Mouse (Mus musculus) forelimb bud, embryonic 11.5 days (tissue): ENCODE measurements around the gene Secisbp2l.

Experiments used
- DNase-seq: peaks from one replicate; pipeline ENCODE4 v3.0.0-alpha.2; 2012; ENCODE audit warnings: low read depth, low spot score

Gene Secisbp2l

DNA sequence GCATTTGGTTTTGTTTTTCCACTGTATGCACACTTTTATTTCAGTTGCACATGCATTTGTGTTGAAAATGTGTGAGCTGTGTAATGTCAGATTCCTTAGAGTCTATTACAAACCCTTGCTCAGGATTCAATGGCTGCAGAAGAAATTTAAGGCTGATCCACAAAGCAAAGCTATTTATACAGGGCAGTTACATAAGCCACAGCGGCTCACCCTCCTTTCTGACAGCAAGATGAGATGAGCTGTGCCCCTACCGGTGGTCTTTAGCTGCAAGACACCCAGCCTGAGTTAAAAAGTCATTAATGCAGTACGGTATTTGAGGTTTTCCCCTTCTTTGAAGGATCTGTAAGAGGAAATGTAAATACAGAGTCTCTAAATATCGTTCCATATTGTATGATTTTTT lies 1.2 kb upstream of the Secisbp2l start:
- DNase-seq, result no peak

DNA sequence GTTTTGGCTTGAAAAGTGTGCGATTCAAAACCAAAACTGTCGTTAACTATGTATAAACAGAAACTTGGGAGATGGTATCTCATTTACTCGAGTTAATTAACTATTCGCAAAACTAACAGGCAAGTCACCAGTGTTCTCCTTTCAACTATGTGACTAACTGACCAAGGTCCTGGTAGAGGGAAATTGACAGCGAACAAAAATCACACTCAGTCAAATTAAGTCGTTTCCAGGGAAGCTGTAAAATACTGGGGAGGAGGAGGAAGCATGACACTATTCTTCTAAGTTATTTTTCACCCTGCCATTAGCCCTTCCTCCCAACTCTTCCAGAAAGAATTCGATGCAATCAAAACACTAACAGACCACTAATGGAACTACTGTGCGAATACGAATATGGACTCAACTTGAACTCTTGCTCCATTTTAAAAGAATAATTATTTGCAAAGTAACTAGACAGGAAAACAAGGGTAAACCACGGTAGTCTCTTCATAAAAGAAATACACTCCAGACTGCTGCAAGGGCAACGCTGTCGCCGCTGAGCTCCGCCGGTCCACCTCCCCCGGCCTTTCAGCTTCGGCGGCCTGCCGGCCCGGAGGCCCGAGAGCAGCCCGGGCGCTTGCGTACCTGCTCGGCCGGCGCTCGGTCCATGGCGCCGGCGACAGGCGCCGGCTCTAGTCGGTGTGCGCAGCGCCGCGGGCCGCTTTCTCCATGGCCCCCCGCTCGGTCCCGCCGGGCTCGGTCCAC lies 522 bp downstream of the Secisbp2l start:
- DNase-seq, result no peak

DNA sequence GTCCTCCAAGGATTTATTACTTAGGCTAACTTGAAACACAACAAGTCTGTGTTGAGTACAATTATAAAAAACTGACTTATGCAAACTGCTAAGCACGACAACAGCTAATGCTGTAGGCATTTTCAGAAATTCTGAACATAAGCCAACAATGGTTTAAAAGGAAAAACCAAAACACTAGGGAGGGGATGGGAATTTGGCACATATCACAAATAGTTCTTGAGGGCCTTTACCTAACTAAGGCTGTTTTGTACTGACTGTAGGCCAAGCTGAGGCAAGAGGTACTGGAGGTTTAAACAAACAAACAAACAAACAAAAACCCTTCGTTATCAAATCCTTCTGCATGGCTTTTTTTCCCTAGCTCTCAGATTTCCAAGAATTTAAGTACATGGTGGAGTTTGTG lies 1.7 kb downstream of the Secisbp2l start:
- no peak for DNase-seq

DNA sequence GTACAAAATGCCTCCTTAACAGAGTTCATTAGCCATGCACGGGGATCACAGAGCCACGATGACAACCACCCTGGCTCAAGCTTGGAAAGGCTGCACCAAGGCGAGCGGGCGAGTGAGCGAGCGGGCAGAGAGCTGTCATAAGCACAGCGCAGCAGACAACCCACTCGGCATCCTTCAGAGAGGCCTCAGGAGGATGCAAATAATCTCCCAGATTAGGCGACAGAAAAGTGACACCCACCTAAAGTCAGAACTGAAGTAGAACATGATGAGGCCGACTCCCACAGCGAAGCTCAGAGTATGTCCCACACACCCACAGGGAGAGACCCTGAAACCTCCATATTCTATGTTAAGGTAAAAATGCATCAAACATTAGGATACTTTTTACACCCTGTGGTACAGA lies 4.3 kb downstream of the Secisbp2l start:
- DNase-seq, result no peak

DNA sequence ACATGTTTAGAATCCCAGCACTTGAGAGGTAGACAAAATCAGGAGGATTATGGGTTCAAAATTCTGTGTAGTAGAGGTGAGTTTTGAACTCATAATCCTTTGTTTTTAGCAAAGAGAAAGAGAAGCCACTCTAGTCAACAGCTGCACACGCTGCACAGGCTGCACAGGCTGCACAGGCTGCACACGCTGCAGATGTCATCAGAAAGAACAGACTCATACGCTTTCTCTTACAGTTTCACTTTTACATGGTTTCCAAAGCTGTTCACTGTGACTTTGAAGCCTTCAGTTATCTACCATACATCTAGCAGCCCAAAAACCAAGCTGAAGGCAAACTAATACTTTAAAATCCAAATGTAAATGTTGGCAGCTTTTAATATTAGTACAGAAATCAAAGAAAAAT lies 5.7 kb downstream of the Secisbp2l start:
- no peak for DNase-seq

DNA sequence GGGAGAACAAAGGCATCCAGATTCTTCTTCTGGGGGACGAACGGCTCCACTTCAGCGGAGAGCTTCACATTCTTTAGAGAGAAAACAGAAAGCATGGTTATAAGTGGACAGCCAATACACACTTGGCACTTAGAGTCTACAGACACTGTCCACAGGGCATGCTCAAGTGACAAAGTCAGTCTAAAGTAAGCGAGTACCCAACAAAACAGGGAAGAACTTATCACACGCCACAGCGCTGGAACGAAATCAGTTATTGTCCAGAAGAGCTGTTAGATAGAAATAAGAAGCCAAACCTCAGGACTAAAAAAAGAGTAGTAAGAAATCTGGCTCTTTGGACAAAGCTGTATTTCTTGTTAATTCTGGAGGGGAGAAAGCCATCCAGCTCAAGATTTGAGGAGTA lies 7.0 kb downstream of the Secisbp2l start:
- DNase-seq, result no peak

DNA sequence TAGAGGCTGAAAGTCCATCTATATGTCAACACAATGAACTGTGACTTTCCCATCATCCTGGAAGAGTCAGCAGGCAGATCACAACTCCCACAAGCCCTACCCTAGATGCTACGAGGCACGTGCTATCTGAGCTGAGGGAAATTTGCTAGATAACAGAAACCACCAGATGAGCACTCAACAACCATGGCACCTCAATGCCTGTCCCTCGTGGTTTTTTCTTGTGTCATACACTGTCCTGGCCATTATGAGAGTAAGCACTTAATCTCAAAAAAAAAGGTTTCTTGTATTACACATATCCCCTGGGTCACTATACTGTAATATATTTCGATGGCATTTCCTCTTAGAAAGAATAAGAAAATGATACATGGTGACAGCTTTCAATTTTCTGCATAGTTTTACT lies 7.8 kb downstream of the Secisbp2l start:
- no peak for DNase-seq

DNA sequence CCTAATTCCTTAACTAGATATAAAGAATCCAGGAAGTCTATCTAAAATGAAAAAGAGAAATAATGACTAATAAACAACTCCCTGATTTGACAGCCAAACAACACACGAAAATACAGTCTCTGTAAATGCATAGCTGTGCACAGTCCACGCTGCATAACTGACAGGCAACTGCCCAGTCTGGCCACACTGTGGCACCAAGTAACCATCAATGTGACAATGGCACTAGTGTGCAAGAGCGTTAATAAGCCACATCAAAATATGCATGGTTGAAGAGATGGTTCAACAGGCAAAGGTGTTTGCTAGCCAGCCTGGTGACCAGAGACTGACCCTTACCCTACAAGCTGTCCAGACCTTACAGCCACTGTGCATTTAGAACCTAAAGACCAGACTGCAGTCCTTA lies 17.6 kb downstream of the Secisbp2l start:
- DNase-seq, result no peak

DNA sequence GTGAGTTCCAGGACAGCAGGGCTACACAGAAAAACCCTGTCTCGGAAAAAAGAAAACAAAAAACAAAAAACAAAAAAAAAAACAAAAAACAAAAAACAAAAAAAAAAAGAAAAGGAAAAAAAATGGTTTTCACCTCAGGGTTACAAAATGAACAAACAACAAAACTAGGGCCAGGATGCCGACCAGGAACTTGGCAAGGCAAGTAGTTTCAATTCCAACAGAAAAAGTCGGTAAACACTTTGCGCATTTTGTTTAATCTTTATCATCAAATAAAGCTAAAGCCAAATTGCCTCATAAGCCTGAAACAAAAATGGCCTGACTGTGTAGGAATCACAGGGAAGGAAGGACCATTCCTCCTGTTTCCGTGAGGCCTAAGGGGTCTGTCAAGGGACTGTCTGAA lies 18.1 kb downstream of the Secisbp2l start:
- DNase-seq, result no peak

DNA sequence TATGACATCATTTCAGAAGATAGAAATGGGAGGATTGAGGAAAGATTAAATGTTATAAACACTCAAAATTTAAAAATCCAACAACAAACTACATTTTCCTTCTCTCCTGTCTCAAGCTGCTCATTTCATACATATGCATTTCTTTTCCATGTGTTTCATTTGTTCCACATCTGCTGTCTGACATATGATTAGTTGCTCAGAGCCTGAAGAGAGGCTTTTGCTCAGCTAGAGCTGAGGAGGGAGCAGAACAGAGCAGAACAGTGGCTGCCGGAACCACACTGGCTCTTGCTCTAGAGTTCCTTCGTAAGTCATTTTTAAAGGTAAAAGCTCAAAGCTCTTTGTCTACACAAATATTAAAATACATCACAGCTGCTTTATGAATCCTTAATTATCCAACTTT lies 33.3 kb downstream of the Secisbp2l start:
- no peak for DNase-seq

DNA sequence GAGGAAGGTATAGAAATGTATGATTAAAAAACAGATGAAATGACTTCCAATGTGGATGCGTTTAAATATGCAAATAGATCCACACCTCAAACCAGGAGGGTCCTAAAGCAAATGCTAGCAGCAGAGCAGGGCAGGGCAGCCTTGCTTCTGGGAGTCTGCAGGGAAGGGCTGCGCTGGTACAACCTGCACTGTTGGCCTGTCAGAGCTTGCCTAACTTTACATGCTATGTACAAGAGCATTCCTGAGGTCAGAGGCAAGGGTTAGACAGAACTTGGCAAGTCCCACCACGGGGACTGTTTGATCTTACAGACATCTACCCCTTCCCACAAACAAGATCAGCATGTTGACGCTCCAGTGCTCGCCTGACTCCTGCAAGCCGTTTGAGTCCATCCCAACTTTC lies 43.3 kb downstream of the Secisbp2l start:
- DNase-seq, result no peak

DNA sequence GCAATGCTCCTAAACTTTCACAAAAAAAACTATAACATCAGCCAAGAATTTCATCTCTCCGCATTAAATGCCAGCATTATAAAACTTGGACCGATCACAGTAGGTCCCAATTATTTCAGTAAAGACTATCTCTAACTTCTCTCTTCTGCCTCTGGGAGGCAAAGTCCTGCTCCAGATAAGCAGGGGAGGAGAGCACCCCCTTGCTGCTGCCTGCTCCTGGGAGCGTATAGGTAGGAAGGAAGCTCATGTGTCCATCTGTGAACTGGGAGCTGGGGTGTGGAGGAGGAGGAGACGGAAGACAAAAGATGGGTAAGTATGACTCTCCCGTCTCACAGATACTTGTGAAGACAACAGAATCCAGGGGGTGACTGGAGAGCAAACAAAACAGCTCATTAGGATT lies 44.0 kb downstream of the Secisbp2l start:
- no peak for DNase-seq

DNA sequence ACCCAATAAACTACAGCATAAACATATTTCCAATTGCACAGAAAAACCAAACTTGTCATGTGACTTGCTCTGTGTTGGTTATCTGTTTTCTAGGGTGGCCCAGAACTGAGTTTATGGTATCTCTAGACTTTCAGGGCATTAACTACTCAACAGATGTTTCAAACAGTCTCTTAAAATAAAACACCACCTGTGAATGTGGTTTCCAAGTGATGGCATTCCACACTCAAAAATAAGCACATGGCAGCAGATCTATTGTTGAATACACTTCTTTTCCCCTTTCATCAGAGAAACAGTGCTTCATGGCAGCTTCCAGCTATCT lies 46.7 kb downstream of the Secisbp2l start:
- DNase-seq, result no peak

DNA sequence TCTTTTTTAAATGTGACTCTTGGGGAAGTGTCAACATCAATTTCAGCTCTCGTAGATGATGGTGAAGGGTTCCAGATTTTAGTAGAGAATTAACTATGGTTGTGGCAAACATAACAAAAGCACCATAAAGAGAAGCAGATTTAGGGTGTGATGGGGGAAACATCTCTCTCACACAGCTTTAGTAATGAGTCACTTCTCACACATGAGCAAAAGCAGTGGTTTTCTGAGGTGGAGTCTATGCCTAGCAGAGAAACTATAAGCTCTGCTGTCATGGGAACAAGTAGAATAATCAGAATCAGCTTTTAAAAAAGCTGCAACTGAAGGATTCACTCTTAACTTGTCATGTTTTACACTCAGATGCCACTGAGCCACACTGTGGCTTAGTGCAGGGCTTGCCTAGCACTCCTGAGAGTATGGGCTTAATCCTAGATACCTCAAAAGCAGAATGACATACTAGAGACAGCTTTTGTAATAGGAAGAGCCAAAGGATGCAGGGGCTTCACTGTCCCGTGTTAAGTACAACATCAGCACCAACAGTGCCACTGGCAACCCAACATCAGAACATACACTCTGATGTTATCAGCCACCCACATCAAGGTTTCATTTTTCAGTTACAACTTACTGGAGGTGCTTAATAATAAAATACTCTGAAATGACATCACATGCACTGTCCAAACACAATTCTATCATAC lies 47.2 kb downstream of the Secisbp2l start:
- no peak for DNase-seq

DNA sequence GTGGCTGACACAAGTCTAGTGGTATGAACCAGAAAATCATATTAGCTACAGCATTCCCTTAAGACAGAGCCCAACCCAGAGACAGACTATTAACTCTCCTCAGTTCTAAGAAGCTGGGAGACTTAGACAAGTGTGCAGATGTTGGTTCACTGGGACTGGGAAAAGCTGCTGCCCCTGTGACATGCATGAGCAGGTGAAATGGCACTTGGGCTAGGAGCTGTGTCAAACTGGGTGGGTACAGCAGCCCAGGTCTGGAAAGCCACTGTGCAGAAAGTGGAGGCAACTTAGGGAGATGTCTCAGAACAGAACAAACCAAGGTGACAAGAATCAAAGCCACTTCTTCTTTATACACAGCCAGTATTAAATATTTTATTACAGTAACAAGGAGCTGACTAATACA lies 47.9 kb downstream of the Secisbp2l start:
- no peak for DNase-seq

DNA sequence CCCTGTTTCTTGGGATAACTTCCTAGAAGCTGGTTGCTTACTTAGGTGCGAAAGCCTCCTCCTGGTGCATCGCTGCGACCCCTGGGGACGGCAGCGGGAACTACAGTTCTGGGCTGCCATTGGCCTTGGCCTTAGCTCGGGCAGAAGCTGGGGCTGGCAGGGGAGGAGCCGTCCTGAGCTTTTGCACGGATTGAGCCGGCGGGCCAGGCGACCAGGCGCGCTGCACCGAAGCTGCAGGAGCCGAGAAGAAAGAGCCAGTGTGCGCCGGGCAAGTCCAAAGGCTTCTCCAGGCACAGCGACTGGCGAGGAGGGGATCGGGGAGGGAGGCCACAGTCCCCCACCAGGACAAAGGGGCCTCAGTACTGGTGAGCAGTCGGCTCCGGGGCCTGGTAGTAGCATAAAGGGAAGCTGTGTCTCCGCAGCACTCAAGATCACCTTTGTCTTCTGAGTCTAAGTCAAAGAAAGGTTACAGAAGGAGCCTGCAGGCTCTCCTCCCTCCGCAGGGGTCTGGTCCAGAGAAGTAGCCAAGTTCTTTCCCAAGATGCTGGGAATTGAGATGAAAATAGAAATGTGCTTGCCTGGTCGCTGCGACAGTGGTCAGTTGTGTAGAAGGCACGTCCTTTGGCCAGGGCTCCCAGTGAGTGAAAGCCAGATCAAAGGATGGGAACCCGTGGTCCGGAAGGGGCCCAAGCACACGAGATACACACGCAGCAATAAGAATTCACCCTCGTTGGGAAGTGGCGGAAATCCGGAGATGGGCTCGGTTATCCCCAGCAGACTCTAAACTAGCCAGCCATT lies 50.7 kb downstream of the Secisbp2l start:
- peak; percentile 96 for DNase-seq

DNA sequence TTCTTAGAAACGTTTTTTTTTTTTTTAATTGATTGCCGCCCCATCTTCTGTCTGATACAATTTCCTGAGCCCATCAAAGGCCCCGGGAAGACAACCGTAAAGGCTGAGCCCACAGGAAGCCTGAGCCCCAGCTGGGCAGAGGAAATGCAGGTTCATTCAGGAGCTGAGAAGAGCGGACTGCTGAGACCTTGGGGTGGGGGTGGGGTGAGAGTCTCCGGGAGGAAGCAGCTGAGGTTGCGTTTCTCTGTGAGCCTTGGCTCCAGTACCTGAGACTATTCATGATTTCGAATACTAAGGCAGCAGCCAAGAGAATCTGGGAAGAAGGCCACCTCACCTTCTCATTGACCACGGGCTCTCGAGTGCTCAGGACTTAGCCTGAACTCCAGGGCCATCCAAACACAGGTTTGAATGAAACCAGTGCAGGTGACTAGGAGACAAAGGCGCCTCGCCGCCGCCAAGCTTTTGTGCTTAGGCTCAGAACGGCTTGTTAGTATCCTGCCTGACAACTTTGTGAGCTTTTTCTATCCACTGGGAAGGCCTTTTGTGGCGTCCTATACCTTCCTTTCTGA lies 58.0 kb downstream of the Secisbp2l start:
- DNase-seq, result no peak

DNA sequence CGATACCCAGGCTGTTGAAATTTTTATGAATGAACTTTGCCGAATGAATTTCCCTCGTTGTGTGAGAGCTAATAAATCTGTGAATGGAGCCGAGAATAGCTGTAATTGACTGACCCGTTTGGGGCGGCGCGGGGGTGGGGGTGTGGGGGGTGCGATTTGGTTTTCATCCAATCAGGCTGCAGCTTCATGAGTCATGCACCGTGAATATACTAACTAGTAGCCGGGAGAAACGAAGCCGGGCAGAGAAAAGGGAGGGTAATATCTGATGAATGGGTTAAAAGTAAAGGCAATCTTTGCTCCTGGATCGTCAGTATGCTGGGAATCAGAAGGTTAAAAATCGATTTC lies 58.6 kb downstream of the Secisbp2l start, which contains the start of gene Shc4:
Gene Shc4, minus strand, starts transcription at position 63 of the 345 bp plus-strand sequence.
- DNase-seq, result peak; percentile 40

DNA sequence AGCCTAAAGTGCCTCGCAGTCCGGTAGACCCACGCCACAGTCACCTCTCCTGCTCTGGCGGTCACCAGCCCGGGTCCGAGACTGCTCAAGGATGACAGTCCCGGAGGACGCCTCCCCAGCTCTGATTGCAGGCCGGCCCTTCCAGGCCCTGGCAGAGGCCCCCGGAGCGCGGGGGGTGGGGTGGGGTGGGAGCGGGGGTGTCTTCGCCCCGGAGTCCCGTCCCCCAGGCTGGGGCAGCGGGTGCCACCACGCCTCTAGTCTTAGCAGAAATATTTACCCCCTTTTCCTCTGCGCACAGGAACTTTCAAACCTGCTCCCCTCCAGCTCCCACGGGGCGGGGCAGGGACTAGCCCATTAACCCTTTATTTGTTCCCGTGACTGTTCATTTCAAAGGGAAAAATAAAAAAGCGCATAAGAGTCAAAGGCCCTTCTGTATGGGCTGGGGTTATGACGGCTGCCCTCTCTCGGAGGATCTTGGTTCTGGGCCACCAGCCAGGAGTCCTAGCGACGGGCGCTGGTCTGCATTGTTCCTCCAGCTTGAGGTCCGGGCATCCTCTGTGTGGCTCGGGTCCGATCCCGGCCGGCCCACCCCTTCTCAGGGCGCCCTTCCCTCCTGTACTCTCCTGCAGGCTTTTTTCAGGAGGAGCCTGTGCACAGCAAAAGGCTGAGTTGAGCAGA lies 59.1 kb downstream of the Secisbp2l start:
- peak; percentile 38 for DNase-seq

DNA sequence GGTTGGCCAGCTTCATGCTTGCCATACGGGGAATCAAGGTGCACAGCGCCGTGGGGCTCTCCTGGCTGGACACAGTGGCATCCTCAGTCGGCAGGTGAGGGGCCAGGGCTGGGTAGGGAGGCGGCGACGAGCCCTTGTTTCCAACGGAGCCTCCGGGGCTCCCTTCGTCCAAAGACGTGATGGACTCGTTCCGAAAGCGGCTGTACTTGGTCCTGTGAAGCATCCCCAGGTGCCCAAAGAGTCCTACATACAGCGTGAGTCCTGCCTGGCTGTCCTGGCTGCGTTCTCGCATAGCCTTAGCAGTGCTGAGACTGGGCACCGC lies 59.6 kb downstream of the Secisbp2l start:
- no peak for DNase-seq

DNA sequence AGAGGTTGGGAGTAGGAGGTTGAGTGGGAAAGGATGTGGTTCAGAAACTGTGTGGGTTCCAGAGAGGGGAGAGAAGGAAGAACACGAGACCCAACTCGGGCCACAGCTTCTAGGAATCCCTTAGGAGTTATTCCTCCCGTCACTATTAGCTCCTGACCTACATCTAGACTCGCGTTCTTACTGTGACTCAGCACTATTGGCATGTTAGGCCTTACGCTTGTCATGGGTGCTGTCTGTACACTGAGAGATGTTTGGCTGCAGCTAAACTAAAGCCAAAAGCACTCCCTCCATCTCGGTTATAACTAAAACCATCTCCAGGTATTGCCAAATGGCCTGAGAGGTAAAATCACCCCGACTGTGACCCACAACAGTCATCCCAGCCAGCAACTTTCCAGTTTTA lies 66.1 kb downstream of the Secisbp2l start:
- no peak for DNase-seq

DNA sequence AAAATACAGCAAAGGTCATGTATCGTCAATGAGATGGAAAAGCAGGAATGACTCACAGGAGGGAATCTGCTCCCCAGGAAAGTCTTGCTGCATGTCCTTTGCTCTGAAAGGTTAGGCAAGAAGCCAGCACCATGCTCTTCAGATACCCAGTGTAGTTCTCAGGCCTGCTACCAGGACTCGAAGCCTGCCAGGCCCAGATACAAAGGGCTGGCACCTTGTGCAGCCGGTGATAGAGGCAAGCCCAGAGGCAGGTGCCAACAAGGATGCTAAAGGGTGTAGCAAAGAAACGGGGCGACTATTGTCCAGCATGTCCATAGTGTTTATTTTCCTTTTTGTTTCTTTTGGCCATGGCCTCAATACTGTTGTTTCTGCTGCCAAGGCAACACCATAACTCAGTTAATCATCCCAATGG lies 76.2 kb downstream of the Secisbp2l start:
- no peak for DNase-seq
